Mouse (Mus musculus) heart, embryonic 14.5 days (tissue): ENCODE measurements around the gene Lrfn2. TPM values are rescaled to one million over a fixed set of nuclear protein-coding genes. Genes with fewer than 3 reads are reported as not detected.

Experiments
- ATAC-seq: fragments of 200-750 bp; cut with Nextera tagmentation; 2 replicates; pipeline ENCODE4 v1.8.0; 2017; ENCODE audit warnings: low read depth, moderate TSS enrichment; ENCODE audit not compliant: insufficient number of reproducible peaks, insufficient read depth, low FRiP score
- H3K27ac ChIP-seq, 2 experiments: fragments of 200-500 bp in 1 of 2; fragments of 300-500 bp in 1 of 2; sonication (generic) in 1 of 2; replicated peaks in 1 of 2; 2 replicates each; pipeline ENCODE4 v1.5.1; 2012 to 2014; ENCODE audit warnings: low read depth in 2 of 2, low read length in 2 of 2, control low read depth in 1 of 2, mild to moderate bottlenecking in 1 of 2, mixed read lengths in 1 of 2; ENCODE audit not compliant: control insufficient read depth in 1 of 2, insufficient read depth in 1 of 2
- H3K27me3 ChIP-seq: fragments of 300-500 bp; sonication (generic); 2 replicates; pipeline ENCODE4 v1.6.1; 2014; ENCODE audit warnings: mild to moderate bottlenecking, low read length, control low read depth; ENCODE audit not compliant: control insufficient read depth, insufficient read depth
- H3K36me3 ChIP-seq: fragments of 300-500 bp; sonication (generic); 2 replicates; pipeline ENCODE4 v1.6.1; 2014; ENCODE audit warnings: mild to moderate bottlenecking, control low read depth, low read length, mixed read lengths; ENCODE audit not compliant: control insufficient read depth, insufficient read depth
- H3K4me1 ChIP-seq, 2 experiments: fragments of 200-500 bp in 1 of 2; fragments of 300-500 bp in 1 of 2; sonication (generic) in 1 of 2; 2 replicates each; pipeline ENCODE4 v1.6.1; 2012 to 2014; ENCODE audit warnings: low read length in 2 of 2, control low read depth in 1 of 2, mixed read lengths in 1 of 2; ENCODE audit not compliant: control insufficient read depth in 2 of 2, insufficient read depth in 2 of 2
- H3K4me2 ChIP-seq: fragments of 300-500 bp; sonication (generic); 2 replicates; pipeline ENCODE4 v1.6.1; 2014; ENCODE audit warnings: mild to moderate bottlenecking, low read length
- H3K4me3 ChIP-seq, 2 experiments: fragments of 200-500 bp in 1 of 2; fragments of 300-500 bp in 1 of 2; sonication (generic) in 1 of 2; 2 replicates each; pipeline ENCODE4 v1.5.1; 2012 to 2014; ENCODE audit warnings: low read length in 2 of 2, mild to moderate bottlenecking in 2 of 2, control low read depth in 1 of 2, low read depth in 1 of 2, moderate library complexity in 1 of 2; ENCODE audit not compliant: control insufficient read depth in 1 of 2, insufficient read depth in 1 of 2
- H3K9ac ChIP-seq: fragments of 300-500 bp; sonication (generic); 2 replicates; pipeline ENCODE4 v1.6.1; 2014; ENCODE audit warnings: mild to moderate bottlenecking, low read length
- H3K9me3 ChIP-seq: fragments of 300-500 bp; sonication (generic); 2 replicates; pipeline ENCODE4 v1.6.1; 2016; ENCODE audit warnings: low read length, control low read depth; ENCODE audit not compliant: control insufficient read depth
- WGBS: fragments of 180-500 bp; shearing (Covaris S2); extraction: QIAGEN DNeasy Blood & Tissue Kit; methylation state at CpG from one replicate; pipeline ENCODE4 v1.1.7; 2014; 5-methylcytosine and 5-hydroxymethylcytosine counted together
- microRNA-seq: library from miRNA; unstranded; fragments of <30 nt; microRNA quantifications from one replicate; pipeline ENCODE4, GENCODE M21; 2016
- polyA plus RNA-seq: library from polyadenylated mRNA; unstranded; fragments of >200 nt; fragmentation: Nextera tagmentation; extraction: Ambion mirVana; gene quantifications from 2 replicates; pipeline ENCODE4 v1.2.1, GENCODE M21; 2014

The Lrfn2 gene
- polyA plus RNA-seq, 1 experiment from 2014 or later: 0.34 TPM

GRCm38 (mm10) chr17:49111399-49111798 lies 179.2 kb downstream of the Lrfn2 start:
- no peak for ATAC-seq
- WGBS: 79% methylated on average over 3 of the region's 3 CpGs
- H3K36me3 ChIP-seq: no peaks in the 10 kb centered on the region

GRCm38 (mm10) chr17:49111911-49112310 lies 179.7 kb downstream of the Lrfn2 start:
- Histone ChIP-seq H3K36me3 (no peaks in the 10 kb centered on the region), H3K9ac (no peak overlapping the region), H3K9me3 (peaks cover 3% of the 10 kb centered on the region; the same call in 1 of the 2 replicates), H3K27me3 (peaks cover 8% of the 10 kb centered on the region; the same call in 1 of the 2 replicates), H3K4me3 (no peak overlapping the region), H3K4me1 (no peaks in the 10 kb centered on the region), H3K4me2 (no peak overlapping the region), H3K27ac (no peak overlapping the region)
- 75% methylated on average over 2 of the region's 2 CpGs for WGBS
- ATAC-seq: no peak

More at GRCm38 (mm10) chr17:49111399-49111798, 179.2 kb downstream of the Lrfn2 start:
- H3K4me3 ChIP-seq: no peak overlapping the region
- no peaks in the 10 kb centered on the region for H3K4me1 ChIP-seq
- peaks cover 8% of the 10 kb centered on the region; the same call in 1 of the 2 replicates for H3K27me3 ChIP-seq
- H3K27ac ChIP-seq: no peak overlapping the region
- peaks cover 3% of the 10 kb centered on the region; the same call in 1 of the 2 replicates for H3K9me3 ChIP-seq
- no peak overlapping the region for H3K9ac ChIP-seq
- H3K4me2 ChIP-seq: no peak overlapping the region

- Histone ChIP-seq H3K9me3 (peaks cover 3% of the 10 kb centered on the region; the same call in 1 of the 2 replicates), H3K9ac (no peak overlapping the region), H3K4me1 (no peaks in the 10 kb centered on the region), H3K36me3 (no peaks in the 10 kb centered on the region), H3K4me3 (no peak overlapping the region), H3K27me3 (0 out of 2 replicates have a peak, but pooled peaks cover 4% of the 10 kb centered on the region), H3K27ac (no peak overlapping the region), H3K4me2 (no peak overlapping the region)
- WGBS: 50% methylated on average over 3 of the region's 3 CpGs
- no peak for ATAC-seq
Observed at GRCm38 (mm10) chr17:49113336-49113735, 181.2 kb downstream of the Lrfn2 start.

- 85% methylated on average over 1 of the region's 1 CpGs for WGBS
Observed at GRCm38 (mm10) chr17:49124166-49124565, 192.0 kb downstream of the Lrfn2 start.

GRCm38 (mm10) chr17:49124642-49125041 lies 192.5 kb downstream of the Lrfn2 start:
- no peaks in the 10 kb centered on the region; the same call in 1 of the 2 replicates for H3K27me3 ChIP-seq
- no peak overlapping the region for H3K4me2 ChIP-seq
- H3K9me3 ChIP-seq: no peaks in the 10 kb centered on the region
- no peak overlapping the region for H3K9ac ChIP-seq
- no peak for ATAC-seq
- no peak overlapping the region for H3K27ac ChIP-seq
- H3K36me3 ChIP-seq: no peaks in the 10 kb centered on the region
- WGBS: 55% methylated on average over 3 of the region's 3 CpGs
- no peaks in the 10 kb centered on the region for H3K4me1 ChIP-seq
- no peak overlapping the region for H3K4me3 ChIP-seq

More at GRCm38 (mm10) chr17:49124166-49124565, 192.0 kb downstream of the Lrfn2 start:
- no peaks in the 10 kb centered on the region for H3K9me3 ChIP-seq
- H3K4me3 ChIP-seq: no peak overlapping the region
- no peak overlapping the region for H3K9ac ChIP-seq
- no peaks in the 10 kb centered on the region for H3K36me3 ChIP-seq
- H3K4me2 ChIP-seq: no peak overlapping the region
- no peak for ATAC-seq
- no peaks in the 10 kb centered on the region for H3K4me1 ChIP-seq
- no peaks in the 10 kb centered on the region; the same call in 1 of the 2 replicates for H3K27me3 ChIP-seq
- H3K27ac ChIP-seq: no peak overlapping the region

Small RNA genes lying within 50 kb of the gene (microRNA-seq; reads per million reads assigned to microRNA genes)
- gene Gm44304: not detected
